Mouse (Mus musculus): Measurements from ENCODE around the gene Tgif2. TPM values are rescaled to one million over a fixed set of nuclear protein-coding genes. Genes with fewer than 3 reads are reported as not detected.
"Not testable (repeated sequence)": the region's sequence is repeated elsewhere in the genome, so short reads cannot be mapped to it uniquely, and the experiment has no call there.

Gene Tgif2
- 1 to 10 TPM; 2.4 to 4.0 (median 3.8) TPM for total RNA-seq (2022)

GRCm38 (mm10) chr2:156839319-156840191, at the start of gene Tgif2:
TSS of gene Tgif2 (plus strand) at chr2:156840007.
- DNase-seq = peak; percentile 18

GRCm38 (mm10) chr2:156798516-156798915, 41.3 kb upstream of the Tgif2 start:
- no peak for DNase-seq

DNA sequence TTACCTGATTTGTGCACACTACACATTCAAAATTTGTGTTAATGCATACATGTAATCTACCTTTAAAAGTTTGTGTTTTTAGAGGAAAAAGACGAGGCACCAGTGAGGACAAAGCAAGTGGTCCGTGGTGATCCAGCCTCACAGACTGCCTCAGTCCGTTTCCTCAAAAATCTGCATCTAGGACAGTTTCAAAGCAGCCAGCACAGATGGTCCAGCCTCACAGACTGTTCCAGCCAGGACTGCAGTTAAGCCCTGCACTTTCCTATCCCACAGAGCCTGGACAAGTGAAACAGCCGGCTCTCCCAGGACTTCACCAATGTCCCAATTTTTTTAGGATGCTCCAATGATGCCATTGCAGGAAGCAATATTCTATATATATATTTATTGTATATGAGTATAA, 38.8 kb upstream of the Tgif2 start:
- DNase-seq = no peak

DNA sequence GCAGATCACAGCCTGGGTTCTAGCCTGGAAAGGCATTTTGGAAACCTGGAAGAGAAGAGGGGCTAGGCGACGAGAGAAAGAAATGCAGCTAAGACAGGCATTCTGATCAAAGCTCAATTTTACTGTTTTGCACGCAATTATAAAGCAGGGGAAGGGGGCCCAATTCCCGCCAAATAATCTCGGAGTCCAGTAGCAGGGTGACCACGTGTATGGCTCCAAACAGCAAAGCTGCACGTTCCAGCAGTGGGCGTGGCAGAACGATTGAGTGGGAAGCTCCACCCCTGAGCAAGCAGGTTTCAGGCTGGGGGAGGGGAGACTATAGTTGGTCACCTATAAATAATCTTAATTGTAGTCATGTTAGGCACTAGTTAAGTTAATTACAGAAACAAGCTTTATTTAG, 37.7 kb upstream of the Tgif2 start:
- not testable (repeated sequence) for DNase-seq

- DNase-seq = no peak
Measured at GRCm38 (mm10) chr2:156803698-156804372, 36.0 kb upstream of the Tgif2 start.

DNA sequence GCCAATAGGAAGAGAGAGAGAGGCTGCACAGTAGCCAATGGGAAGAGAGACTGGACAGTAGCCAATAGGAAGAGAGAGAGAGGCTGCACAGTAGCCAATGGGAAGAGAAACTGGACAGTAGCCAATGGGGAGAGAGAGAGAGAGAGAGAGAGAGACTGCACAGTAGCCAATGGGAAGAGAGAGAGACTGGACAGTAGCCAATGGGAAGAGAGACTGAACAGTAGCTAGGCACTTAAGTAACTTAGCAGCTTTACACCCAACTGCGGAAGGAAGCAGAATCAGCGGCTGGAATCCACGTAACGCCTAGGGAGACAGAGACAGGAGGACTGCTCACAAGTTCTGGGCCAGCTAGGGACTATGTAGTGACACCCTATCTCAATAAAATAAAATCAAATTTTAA, 35.2 kb upstream of the Tgif2 start:
- DNase-seq = no peak

- DNase-seq = no peak
Measured at GRCm38 (mm10) chr2:156806886-156807285, 32.9 kb upstream of the Tgif2 start.

DNA sequence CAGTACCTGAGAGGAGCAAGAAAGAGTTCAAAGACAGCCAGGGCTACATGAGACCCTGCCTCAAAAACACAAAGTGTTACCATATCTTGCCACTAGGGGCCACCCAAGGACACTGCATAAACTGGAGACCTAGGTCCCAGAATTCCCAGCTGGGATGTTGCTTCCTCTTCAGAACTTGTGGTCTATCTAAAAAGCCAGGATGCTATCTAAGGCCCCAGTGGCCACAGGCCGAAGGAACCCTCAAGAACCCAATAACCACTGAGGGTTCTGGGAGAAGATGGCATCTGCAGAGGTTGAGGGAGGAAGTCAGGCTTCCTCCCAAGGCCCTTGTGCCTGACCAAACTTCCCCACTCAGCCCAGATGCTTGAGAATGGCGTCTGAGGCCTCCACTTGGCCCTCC, 30.2 kb upstream of the Tgif2 start:
- DNase-seq = peak; percentile 15

- DNase-seq = no peak
Measured at GRCm38 (mm10) chr2:156810716-156811115, 29.1 kb upstream of the Tgif2 start.

DNA sequence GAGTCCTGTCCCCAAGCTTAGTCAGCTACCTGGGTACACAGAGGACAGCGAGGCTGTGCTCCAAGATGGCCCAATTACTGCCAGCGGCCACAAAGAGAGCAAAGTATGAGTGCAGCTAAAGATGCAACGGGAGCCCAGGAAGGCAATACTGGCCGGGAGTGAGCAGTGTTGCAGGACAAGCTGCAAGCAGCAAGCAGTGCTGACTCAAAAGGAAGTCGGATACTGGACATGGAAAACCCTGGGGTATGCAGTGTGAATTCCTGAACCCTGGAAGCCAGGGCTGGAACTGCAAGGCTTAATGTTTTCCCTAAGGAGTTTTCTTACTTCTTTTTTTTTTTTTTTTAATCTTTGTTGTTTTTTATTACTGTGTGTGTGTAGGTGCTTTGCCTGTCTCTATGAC, 28.3 kb upstream of the Tgif2 start:
- no peak for DNase-seq

GRCm38 (mm10) chr2:156814344-156814801, 25.4 kb upstream of the Tgif2 start:
- no peak for DNase-seq

DNA sequence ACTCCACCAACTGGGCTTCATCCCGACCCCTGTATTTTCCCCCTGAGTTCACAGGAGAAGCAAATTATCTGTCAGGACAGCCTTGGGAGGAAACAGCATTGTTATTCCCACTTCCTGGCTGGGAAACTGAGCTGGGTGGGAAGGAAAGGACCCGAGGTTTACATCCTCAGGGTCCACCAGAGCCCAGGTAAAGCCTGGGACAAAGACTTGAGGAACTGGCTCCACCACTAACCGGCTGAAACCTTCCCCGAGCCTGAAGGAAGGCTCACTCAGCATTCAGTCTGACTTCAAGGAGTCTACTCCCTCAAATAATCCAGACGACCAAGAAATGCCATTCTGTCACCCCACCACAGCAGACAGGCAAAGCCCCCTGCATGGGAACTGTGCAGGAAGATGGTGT, 24.9 kb upstream of the Tgif2 start:
- no peak for DNase-seq

- DNase-seq = no peak
Measured at GRCm38 (mm10) chr2:156815412-156815811, 24.4 kb upstream of the Tgif2 start.

- no peak for DNase-seq
Measured at GRCm38 (mm10) chr2:156816116-156816515, 23.7 kb upstream of the Tgif2 start.

DNA sequence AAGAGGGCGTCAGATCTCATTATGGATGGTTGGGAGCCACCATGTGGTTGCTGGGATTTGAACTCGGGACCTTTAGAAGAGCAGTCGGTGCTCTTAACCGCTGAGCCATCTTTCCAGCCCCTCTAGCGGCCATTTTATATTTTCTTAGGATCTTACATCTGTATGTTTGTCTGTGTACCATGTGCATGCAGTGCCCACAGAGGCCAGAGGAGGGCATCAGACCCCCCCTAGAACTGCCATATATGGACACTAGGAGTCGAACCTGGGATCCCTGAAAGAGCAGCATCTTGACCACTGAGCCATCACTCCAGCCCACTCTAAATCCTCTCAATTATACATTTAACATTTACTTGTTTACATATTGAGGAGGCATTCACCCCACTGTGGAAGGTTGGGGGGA, 14.7 kb upstream of the Tgif2 start:
- not testable (repeated sequence) for DNase-seq

GRCm38 (mm10) chr2:156834336-156834735, 5.5 kb upstream of the Tgif2 start:
- DNase-seq = no peak

- DNase-seq = no peak
Measured at GRCm38 (mm10) chr2:156838839-156839238, 968 bp upstream of the Tgif2 start.

DNA sequence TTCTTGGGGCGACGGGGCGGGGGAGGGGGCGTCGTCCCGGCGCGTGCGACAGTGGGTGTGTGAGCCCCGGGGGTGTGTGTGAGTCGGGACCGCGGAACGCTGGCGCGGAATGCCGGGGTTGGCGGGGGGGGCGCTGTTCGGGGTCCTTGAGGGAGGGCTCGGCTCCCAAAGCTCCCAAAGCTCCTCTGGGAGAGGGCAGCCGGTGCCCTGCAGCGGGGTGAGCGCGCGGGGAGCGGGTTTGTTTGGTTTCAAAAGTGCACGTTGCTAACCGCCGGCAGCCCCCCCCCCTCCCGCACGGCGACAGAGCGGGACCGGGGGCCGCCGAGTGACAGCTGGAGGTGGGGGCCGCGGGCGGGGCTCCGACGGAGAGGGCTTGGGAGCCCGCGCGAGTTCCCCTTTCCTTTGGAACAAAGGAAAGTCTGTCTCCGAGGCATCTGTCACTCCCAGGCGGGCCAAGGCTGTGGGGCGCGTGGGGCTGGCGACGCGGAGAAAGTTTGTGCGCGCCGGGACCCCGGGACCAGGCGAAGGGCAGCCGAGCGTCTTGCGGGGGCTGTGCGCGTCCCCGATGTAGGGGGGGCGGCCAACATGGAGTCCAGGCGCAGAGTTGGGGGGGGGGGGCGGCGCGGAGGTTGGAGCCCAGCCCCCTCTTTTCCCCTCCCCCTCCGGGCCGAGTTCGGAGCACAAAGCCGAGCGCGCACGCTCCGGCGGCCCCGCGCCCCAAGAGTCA, 657 bp downstream of the Tgif2 start:
- DNase-seq = no peak

DNA sequence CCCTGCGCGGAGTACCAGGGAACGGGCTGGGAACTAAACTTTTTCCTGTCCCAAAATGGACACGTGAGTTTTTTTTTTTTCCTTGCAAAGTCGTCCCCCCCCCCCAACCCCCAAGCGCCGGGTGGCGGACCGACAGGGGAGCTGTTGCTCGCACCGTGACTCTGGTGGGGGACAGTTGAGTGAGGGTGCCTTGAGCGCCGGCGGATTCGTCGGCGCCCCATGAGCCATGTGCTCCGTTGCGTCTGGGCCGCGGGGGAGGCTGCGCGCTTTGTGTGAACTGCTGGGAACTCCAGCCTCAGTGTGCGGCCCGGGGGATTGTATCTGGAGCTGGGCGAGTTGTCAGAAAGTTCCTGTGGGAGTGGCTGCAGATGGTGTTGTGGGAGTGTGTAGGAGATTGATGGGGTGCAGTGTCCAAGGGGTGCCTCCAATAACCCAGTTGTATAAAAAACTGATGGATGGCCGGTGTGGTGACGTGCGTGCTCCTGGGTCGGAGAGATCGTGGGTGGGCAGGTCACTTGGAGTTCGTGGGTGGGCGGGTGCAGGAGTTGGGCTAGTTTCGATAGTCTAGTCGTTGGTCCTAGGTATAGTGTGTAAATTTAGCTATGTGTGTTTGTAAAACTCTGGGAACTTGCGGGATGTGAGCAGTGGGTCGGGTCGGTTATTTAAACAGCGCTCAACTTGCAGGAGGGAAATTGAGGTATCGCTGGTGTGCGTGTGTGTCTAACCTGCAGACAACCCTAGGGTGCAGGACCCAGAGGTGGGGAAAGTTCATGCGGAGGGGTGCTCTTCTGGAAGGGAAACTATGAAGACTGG, 1.4 kb downstream of the Tgif2 start:
- peak; percentile 31 for DNase-seq

DNA sequence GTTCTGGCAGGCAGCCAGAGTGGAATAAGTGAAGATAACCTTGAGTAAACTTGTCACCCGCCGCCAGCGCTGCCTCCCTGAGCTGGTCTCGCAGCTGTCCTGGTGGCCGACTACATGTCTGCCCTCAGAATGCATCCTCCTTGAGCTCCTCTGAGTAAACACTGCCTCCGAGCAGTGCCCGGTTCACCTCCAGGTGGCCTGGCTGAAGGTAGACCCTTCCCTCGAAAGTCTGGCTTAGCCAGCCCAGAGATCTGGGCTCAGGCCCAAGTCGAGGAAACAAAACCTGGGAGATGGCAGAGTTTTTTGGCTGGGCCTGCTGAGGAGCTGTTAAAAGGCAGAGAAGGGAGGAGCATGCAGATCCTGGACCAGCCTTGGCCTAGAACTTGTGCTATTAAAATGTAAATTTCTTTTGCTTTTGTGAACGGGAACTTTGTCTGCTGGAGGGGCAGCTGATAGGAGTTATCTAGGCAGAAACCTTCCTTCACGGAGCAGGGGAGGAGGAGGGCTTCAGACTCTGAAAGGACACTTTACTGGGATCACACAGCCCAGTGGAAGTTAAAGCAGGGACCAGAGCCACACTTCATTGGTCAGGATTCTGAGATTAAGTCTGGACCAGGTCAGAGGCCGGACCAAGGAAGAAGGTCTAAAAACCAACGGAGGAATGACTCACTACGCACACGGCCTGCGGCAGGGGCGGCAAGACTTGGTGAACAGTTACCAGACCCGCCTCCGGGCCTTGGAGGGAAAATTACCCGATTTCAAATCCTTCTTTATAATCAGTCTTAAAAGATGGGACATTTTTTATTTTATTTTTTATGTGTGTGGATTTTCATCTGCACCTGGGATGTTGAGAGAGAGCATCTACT, 2.3 kb downstream of the Tgif2 start:
- DNase-seq = peak; percentile 37

DNA sequence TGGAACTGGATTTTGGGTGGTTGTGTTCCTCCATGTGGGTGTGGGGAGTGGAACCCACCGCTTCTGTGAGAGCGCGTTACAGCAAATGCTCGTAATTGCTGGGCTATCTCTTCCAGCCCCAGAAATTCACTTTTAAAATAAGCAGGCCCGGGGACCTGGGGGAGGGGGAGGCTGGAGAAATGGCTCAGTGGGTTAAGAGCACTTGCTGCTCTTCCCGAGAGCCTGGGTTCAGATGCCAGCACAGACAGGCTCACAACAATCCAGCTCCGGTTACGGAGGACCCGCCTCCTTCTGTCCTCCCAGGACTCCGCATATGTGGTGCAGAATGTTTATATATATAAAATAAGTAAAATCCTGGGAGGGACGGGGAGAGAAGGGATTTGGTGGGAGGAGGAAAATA, 2.9 kb downstream of the Tgif2 start:
- no peak for DNase-seq
